Mouse (Mus musculus): Measurements from ENCODE around the gene Fbxw2. TPM values are rescaled to one million over a fixed set of nuclear protein-coding genes. Genes with fewer than 3 reads are reported as not detected.
"Not testable (repeated sequence)": the region's sequence is repeated elsewhere in the genome, so short reads cannot be mapped to it uniquely, and the experiment has no call there.

The Fbxw2 gene
- polyA plus RNA-seq, 2 experiments from 2014 or later: 72.6 to 91.8 TPM

DNA sequence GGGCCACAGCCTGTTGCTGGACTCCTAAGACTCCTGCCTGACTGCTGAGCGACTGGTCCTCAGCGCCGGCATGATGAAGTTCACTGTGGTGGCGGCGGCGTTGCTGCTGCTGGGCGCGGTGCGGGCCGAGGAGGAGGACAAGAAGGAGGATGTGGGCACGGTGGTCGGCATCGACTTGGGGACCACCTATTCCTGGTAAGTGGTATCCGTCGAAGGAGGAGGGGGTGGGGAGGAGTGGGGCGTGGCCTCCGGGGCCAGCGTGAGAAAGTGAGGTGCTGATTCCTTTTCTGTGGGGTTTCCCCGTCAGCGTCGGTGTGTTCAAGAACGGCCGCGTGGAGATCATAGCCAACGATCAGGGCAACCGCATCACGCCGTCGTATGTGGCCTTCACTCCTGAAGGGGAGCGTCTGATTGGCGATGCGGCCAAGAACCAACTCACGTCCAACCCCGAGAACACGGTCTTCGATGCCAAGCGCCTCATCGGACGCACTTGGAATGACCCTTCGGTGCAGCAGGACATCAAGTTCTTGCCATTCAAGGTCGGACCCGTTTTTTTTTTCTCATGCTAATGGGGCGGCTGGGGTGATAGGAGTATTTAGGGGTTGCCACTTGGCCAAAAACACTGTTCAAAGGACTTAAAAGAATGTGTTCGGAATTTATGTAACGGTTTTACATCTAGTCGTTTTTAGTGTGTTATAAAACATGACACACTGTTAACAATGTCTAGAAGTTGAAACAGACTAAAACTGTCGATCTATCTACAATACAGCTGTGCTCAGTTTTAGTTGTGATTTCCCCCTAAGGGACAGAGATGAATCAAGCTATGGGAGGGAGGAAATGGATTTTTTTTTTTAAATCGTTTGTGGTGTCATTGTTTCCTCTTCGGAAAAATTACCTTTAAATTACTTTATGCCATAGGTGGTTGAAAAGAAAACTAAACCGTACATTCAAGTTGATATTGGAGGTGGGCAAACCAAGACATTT is 53.6 kb downstream of the Fbxw2 start:
- peak; percentile 44 for ATAC-seq

- ATAC-seq: peak; percentile 85
Measured at GRCm38 (mm10) chr2:34771368-34772226, 54.5 kb downstream of the Fbxw2 start, which contains the start of gene Hspa5. Gene Hspa5 (plus strand): TSS chr2:34771970.

GRCm38 (mm10) chr2:34770951-34771350 is 55.2 kb downstream of the Fbxw2 start:
- ATAC-seq: no peak

- ATAC-seq: no peak
Measured at GRCm38 (mm10) chr2:34770049-34770448, 56.1 kb downstream of the Fbxw2 start.

DNA sequence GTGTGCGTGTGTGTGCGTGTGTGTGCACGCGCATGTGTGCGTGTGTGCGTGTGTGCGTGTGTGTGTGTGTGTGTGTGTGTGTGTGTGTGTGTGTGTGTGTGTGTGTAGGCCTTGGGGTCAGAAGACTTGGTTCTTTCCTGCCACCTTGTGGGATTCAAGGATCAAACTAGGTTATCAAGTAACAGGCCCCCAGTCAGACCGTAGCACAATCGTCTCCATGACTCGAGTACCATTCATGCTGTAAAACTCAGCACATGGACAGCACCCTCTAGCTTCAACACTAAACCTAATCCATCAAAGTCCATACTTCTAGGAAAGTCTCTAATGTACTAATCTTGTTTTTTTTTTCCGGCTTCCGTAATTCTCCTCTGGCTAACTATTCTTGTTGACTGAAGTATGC is 61.3 kb downstream of the Fbxw2 start:
- no peak for ATAC-seq

DNA sequence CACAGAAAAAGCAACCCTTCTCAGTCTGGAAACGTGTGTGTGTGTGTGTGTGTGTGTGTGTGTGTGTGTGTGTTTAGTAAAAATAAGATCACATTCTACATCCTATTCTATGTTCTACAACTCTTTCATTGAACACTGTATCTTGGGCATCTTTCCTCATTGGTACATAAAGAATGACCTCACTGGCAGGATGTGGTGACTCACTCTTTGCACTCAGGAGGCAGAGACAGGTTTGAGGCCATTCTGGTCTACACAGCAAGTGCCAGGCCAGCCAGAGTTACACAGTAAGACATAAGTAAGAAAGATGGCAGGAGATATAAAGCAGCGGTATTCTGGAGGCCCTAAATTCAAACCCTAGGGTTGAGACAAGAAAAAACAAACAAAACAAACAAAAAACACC is 63.2 kb downstream of the Fbxw2 start:
- ATAC-seq: peak; percentile 68

GRCm38 (mm10) chr2:34762174-34762573 is 63.9 kb downstream of the Fbxw2 start:
- no peak for ATAC-seq

DNA sequence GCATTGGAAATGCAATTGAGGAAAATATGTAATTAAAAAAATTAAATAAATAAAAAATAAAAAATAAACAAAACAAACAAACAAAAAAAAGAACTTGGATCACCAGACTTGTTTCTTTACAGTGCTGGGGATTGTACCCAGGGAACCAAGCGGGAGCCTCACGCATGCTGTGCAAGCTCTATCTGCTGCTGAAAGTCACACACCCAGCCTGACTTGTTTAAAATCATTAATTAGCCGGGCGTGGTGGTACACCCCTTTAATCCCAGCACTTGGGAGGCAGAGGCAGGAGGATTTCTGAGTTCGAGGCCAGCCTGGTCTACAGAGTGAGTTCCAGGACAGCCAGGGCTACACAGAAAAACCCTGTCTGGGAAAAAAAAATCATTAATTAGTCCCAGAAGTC is 64.8 kb downstream of the Fbxw2 start:
- ATAC-seq: not testable (repeated sequence)

DNA sequence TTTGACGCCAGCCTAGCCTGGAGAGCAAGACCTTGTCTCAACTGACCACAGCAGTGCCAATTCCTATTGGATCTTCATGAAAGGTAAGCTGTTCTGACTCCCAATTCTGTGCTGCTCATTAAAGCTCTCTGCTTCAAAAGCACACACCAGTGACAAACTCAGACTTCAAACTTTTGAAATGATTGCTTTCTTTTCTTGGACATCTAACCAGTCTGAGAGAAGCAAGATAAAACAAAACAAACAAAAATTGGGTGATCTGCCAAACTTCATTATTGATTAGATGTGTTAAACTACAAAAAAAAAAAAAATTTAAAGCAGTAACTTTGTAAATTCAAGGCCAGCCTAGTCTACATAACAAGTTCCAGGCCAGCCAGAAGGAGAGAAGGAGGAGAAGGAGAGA is 68.8 kb downstream of the Fbxw2 start:
- no peak for ATAC-seq

- ATAC-seq: peak; percentile 22
Measured at GRCm38 (mm10) chr2:34754551-34755358, 71.4 kb downstream of the Fbxw2 start, which contains the start of gene Gapvd1. Gene Gapvd1 (minus strand): TSS chr2:34755232.

Other genes with a start within 250 kb of the Fbxw2 start
- gene Gapvd1, start 71.1 kb downstream of the Fbxw2 start, polyA plus RNA-seq (2017; shearing (Covaris generic)): 10 to 100 TPM; 53.4 to 55.7 TPM
- 100 to 1,000 TPM; 536 to 586 TPM for gene Hspa5, start 54.3 kb downstream of the Fbxw2 start, polyA plus RNA-seq (2017; shearing (Covaris generic))
- gene Rabepk, start 26.4 kb downstream of the Fbxw2 start, polyA plus RNA-seq (2017; shearing (Covaris generic)): 10 to 100 TPM; 49.8 to 60.5 TPM
- not detected for gene Gm34653, start 6.7 kb upstream of the Fbxw2 start, polyA plus RNA-seq (2017; shearing (Covaris generic))
- not detected for gene Cutal, start 48.1 kb upstream of the Fbxw2 start, polyA plus RNA-seq (2017; shearing (Covaris generic))
- 10 to 100 TPM; 70.7 to 89.2 TPM for gene Psmd5, start 48.7 kb upstream of the Fbxw2 start, polyA plus RNA-seq (2017; shearing (Covaris generic))
- gene Phf19, start 87.7 kb upstream of the Fbxw2 start, polyA plus RNA-seq (2017; shearing (Covaris generic)): 1 to 10 TPM; 1.9 TPM
- 100 to 1,000 TPM; 300 to 441 TPM for gene Traf1, start 135.5 kb upstream of the Fbxw2 start, polyA plus RNA-seq (2017; shearing (Covaris generic))
- gene Hc, start 235.1 kb upstream of the Fbxw2 start, polyA plus RNA-seq (2017; shearing (Covaris generic)): under 1 TPM; 0.10 to 0.44 TPM